Mouse (Mus musculus) embryonic facial prominence, embryonic 11.5 days (tissue): ENCODE results near the gene Nudcd3. TPM values are rescaled to one million over a fixed set of nuclear protein-coding genes. Genes with fewer than 3 reads are reported as not detected.

Experiments
- ATAC-seq: fragments of 200-750 bp; cut with Nextera tagmentation; replicated peaks from 2 replicates; pipeline ENCODE4 v1.8.0; 2017; ENCODE audit warnings: low read depth; ENCODE audit not compliant: insufficient number of reproducible peaks, low FRiP score, low TSS enrichment
- DNase-seq: peaks from one replicate; pipeline ENCODE4 v3.0.0-alpha.2; 2015; ENCODE audit warnings: low spot score
- H3K27ac ChIP-seq: fragments of 300-500 bp; sonication (generic); replicated peaks from 2 replicates; pipeline ENCODE4 v1.5.1; 2014; ENCODE audit warnings: mild to moderate bottlenecking, low read depth, low read length, control low read depth
- H3K27me3 ChIP-seq: fragments of 300-500 bp; sonication (generic); 2 replicates; pipeline ENCODE4 v1.6.1; 2014; ENCODE audit warnings: mild to moderate bottlenecking, low read length, moderate library complexity, mixed read lengths; ENCODE audit not compliant: control insufficient read depth, insufficient read depth
- H3K36me3 ChIP-seq: fragments of 300-500 bp; sonication (generic); replicated peaks from 2 replicates; pipeline ENCODE4 v1.6.1; 2014; ENCODE audit warnings: low read depth, mild to moderate bottlenecking, low read length, moderate library complexity, mixed read lengths; ENCODE audit not compliant: control insufficient read depth, insufficient read depth
- H3K4me1 ChIP-seq: fragments of 300-500 bp; sonication (generic); 2 replicates; pipeline ENCODE4 v1.6.1; 2014; ENCODE audit warnings: low read length, mixed read lengths; ENCODE audit not compliant: control insufficient read depth, insufficient read depth
- H3K4me2 ChIP-seq: fragments of 300-500 bp; sonication (generic); 2 replicates; pipeline ENCODE4 v1.6.1; 2014; ENCODE audit warnings: low read depth, mild to moderate bottlenecking, control low read depth, low read length, moderate library complexity
- H3K4me3 ChIP-seq: fragments of 300-500 bp; sonication (generic); 2 replicates; pipeline ENCODE4 v1.5.1; 2014; ENCODE audit warnings: low read depth, low read length, control low read depth
- H3K9ac ChIP-seq: fragments of 300-500 bp; sonication (generic); replicated peaks from 2 replicates; pipeline ENCODE4 v1.6.1; 2014; ENCODE audit warnings: mild to moderate bottlenecking, control low read depth, low read length
- H3K9me3 ChIP-seq: fragments of 300-500 bp; sonication (generic); replicated peaks from 2 replicates; pipeline ENCODE4 v1.6.1; 2016; ENCODE audit warnings: mild to moderate bottlenecking, low read length, inconsistent platforms, mixed read lengths; ENCODE audit not compliant: control insufficient read depth
- WGBS: fragments of 180-500 bp; shearing (Covaris S2); extraction: QIAGEN DNeasy Blood & Tissue Kit; methylation state at CpG from one replicate; pipeline ENCODE4 v1.1.7; 2014; 5-methylcytosine and 5-hydroxymethylcytosine counted together
- polyA plus RNA-seq: library from polyadenylated mRNA; unstranded; fragments of >200 nt; fragmentation: Nextera tagmentation; extraction: Ambion mirVana; gene quantifications from 2 replicates; pipeline ENCODE4 v1.2.1, GENCODE M21; 2014

Gene Nudcd3
- polyA plus RNA-seq, 1 experiment from 2014 or later: 41.7 TPM

GRCm38 (mm10) chr11:6216834-6217233 lies 16.6 kb upstream of the Nudcd3 start:
- Histone ChIP-seq H3K27ac (no peak overlapping the region), H3K9me3 (no peaks in the 10 kb centered on the region), H3K4me3 (no peak overlapping the region), H3K9ac (no peak overlapping the region), H3K4me2 (no peak overlapping the region), H3K36me3 (no peaks in the 10 kb centered on the region), H3K4me1 (no peaks in the 10 kb centered on the region), H3K27me3 (no peaks in the 10 kb centered on the region)
- WGBS: 60% methylated on average over 3 of the region's 3 CpGs
- no peak for ATAC-seq
- DNase-seq: peak; percentile 1

- H3K36me3 ChIP-seq: no peaks in the 10 kb centered on the region
- H3K4me1 ChIP-seq: no peaks in the 10 kb centered on the region
- no peaks in the 10 kb centered on the region for H3K9me3 ChIP-seq
- no peak overlapping the region for H3K4me2 ChIP-seq
- no peak overlapping the region for H3K4me3 ChIP-seq
- 81% methylated on average over 1 of the region's 1 CpGs for WGBS
- H3K9ac ChIP-seq: no peak overlapping the region
- DNase-seq (no peak), ATAC-seq (no peak)
- H3K27ac ChIP-seq: no peak overlapping the region
- H3K27me3 ChIP-seq: no peaks in the 10 kb centered on the region
Measured at GRCm38 (mm10) chr11:6208158-6208557, 7.9 kb upstream of the Nudcd3 start.

- Histone ChIP-seq H3K9ac (no peak overlapping the region), H3K9me3 (no peaks in the 10 kb centered on the region), H3K27ac (no peak overlapping the region), H3K4me3 (no peak overlapping the region), H3K36me3 (no peaks in the 10 kb centered on the region), H3K4me2 (no peak overlapping the region), H3K27me3 (no peaks in the 10 kb centered on the region), H3K4me1 (no peaks in the 10 kb centered on the region)
- ATAC-seq (no peak), DNase-seq (no peak)
- WGBS: 81% methylated on average over 2 of the region's 2 CpGs
Measured at GRCm38 (mm10) chr11:6207090-6207489, 6.9 kb upstream of the Nudcd3 start.

- WGBS: 25% methylated on average over 9 of the region's 9 CpGs
- DNase-seq (no peak), ATAC-seq (no peak)
- Histone ChIP-seq H3K9ac (peak overlapping the region; percentile 92), H3K36me3 (no peaks in the 10 kb centered on the region), H3K27ac (peak overlapping the region; percentile 84; the same call in 1 of the 2 replicates), H3K27me3 (no peaks in the 10 kb centered on the region), H3K4me1 (no peaks in the 10 kb centered on the region; the same call in 1 of the 2 replicates), H3K4me3 (peak overlapping the region; percentile 96), H3K4me2 (peak overlapping the region; percentile 90), H3K9me3 (no peaks in the 10 kb centered on the region)
Measured at GRCm38 (mm10) chr11:6200570-6200969, 355 bp upstream of the Nudcd3 start.

- Histone ChIP-seq H3K27me3 (no peaks in the 10 kb centered on the region), H3K36me3 (no peaks in the 10 kb centered on the region), H3K9me3 (no peaks in the 10 kb centered on the region), H3K4me3 (peak within 1 kb of the TSS; percentile 96), H3K27ac (peak within 1 kb of the TSS; percentile 84), H3K4me2 (peak within 1 kb of the TSS; percentile 90), H3K4me1 (no peaks in the 10 kb centered on the region; the same call in 1 of the 2 replicates), H3K9ac (peak within 1 kb of the TSS; percentile 92)
- ATAC-seq (peak; percentile 78), DNase-seq (peak; percentile 9)
- 2% methylated on average over 35 of the region's 35 CpGs for WGBS
Measured at GRCm38 (mm10) chr11:6199410-6200086, 667 bp downstream of the Nudcd3 start, which contains the start of gene A730071L15Rik. Gene A730071L15Rik (plus strand): TSS chr11:6200029.

GRCm38 (mm10) chr11:6198449-6198848 lies 1.8 kb downstream of the Nudcd3 start:
- 91% methylated on average over 4 of the region's 4 CpGs for WGBS
- Histone ChIP-seq H3K36me3 (no peaks in the 10 kb centered on the region), H3K4me3 (no peak overlapping the region), H3K4me1 (no peaks in the 10 kb centered on the region; the same call in 1 of the 2 replicates), H3K4me2 (no peak overlapping the region; the same call in 1 of the 2 replicates), H3K9me3 (no peaks in the 10 kb centered on the region), H3K9ac (no peak overlapping the region), H3K27ac (no peak overlapping the region), H3K27me3 (no peaks in the 10 kb centered on the region)
- DNase-seq: no peak
- no peak for ATAC-seq

- no peak overlapping the region for H3K27ac ChIP-seq
- H3K27me3 ChIP-seq: no peaks in the 10 kb centered on the region
- DNase-seq: no peak
Measured at GRCm38 (mm10) chr11:6196780-6197179, 3.4 kb downstream of the Nudcd3 start.

GRCm38 (mm10) chr11:6187878-6188277 lies 12.3 kb downstream of the Nudcd3 start:
- DNase-seq: peak; percentile 87
- Histone ChIP-seq H3K4me2 (no peak overlapping the region), H3K9me3 (no peaks in the 10 kb centered on the region), H3K9ac (no peak overlapping the region), H3K36me3 (no peaks in the 10 kb centered on the region), H3K4me1 (no peaks in the 10 kb centered on the region; the same call in 1 of the 2 replicates), H3K4me3 (no peak overlapping the region), H3K27ac (no peak overlapping the region), H3K27me3 (no peaks in the 10 kb centered on the region)
- ATAC-seq: no peak
- WGBS: 12% methylated on average over 2 of the region's 2 CpGs

More at GRCm38 (mm10) chr11:6196780-6197179, 3.4 kb downstream of the Nudcd3 start:
- H3K4me2 ChIP-seq: no peak overlapping the region
- no peaks in the 10 kb centered on the region for H3K36me3 ChIP-seq
- no peak overlapping the region for H3K4me3 ChIP-seq
- H3K9me3 ChIP-seq: no peaks in the 10 kb centered on the region
- WGBS: 92% methylated on average over 8 of the region's 8 CpGs
- ATAC-seq: no peak
- no peaks in the 10 kb centered on the region; the same call in 1 of the 2 replicates for H3K4me1 ChIP-seq
- no peak overlapping the region for H3K9ac ChIP-seq
